Mouse (Mus musculus) hindbrain, embryonic 11.5 days (tissue): ENCODE results near the gene Gm49342. TPM values are rescaled to one million over a fixed set of nuclear protein-coding genes. Genes with fewer than 3 reads are reported as not detected.
A peak's percentile ranks its signal among the peaks of the same experiment; 100 is the strongest.
"Not testable (repeated sequence)": the region's sequence is repeated elsewhere in the genome, so short reads cannot be mapped to it uniquely, and the experiment has no call there.

Experiments used
- ATAC-seq: fragments of 200-750 bp; cut with Nextera tagmentation; 2 replicates; pipeline ENCODE4 v1.8.0; 2017; ENCODE audit warnings: mild to moderate bottlenecking, moderate TSS enrichment, moderate library complexity; ENCODE audit not compliant: low FRiP score
- DNase-seq: peaks from one replicate; pipeline ENCODE4 v3.0.0-alpha.2; 2015; ENCODE audit warnings: low spot score
- H3K27ac ChIP-seq: fragments of 300-500 bp; sonication (generic); 2 replicates; pipeline ENCODE4 v1.5.1; 2014; ENCODE audit warnings: mild to moderate bottlenecking, low read depth, low read length
- H3K27me3 ChIP-seq: fragments of 300-500 bp; sonication (generic); 2 replicates; pipeline ENCODE4 v1.6.1; 2014; ENCODE audit warnings: mild to moderate bottlenecking, low read length, moderate library complexity, mixed read lengths; ENCODE audit not compliant: control insufficient read depth, insufficient read depth
- H3K36me3 ChIP-seq: fragments of 300-500 bp; sonication (generic); 2 replicates; pipeline ENCODE4 v1.6.1; 2014; ENCODE audit warnings: mild to moderate bottlenecking, low read length, moderate library complexity, mixed read lengths; ENCODE audit not compliant: control insufficient read depth, insufficient read depth
- H3K4me1 ChIP-seq: fragments of 300-500 bp; sonication (generic); replicated peaks from 2 replicates; pipeline ENCODE4 v1.6.1; 2014; ENCODE audit warnings: low read length, mixed read lengths; ENCODE audit not compliant: control insufficient read depth, insufficient read depth
- H3K4me2 ChIP-seq: fragments of 300-500 bp; sonication (generic); replicated peaks from 2 replicates; pipeline ENCODE4 v1.6.1; 2014; ENCODE audit warnings: mild to moderate bottlenecking, low read depth, low read length
- H3K4me3 ChIP-seq: fragments of 300-500 bp; sonication (generic); 2 replicates; pipeline ENCODE4 v1.5.1; 2014; ENCODE audit warnings: low read depth, low read length
- H3K9ac ChIP-seq: fragments of 300-500 bp; sonication (generic); 2 replicates; pipeline ENCODE4 v1.6.1; 2014; ENCODE audit warnings: low read depth, low read length
- H3K9me3 ChIP-seq: fragments of 300-500 bp; sonication (generic); 2 replicates; pipeline ENCODE4 v1.6.1; 2016; ENCODE audit warnings: low read length; ENCODE audit not compliant: control insufficient read depth
- WGBS: fragments of 180-500 bp; shearing (Covaris S2); extraction: QIAGEN DNeasy Blood & Tissue Kit; methylation state at CpG from one replicate; pipeline ENCODE4 v1.1.7; 2014; 5-methylcytosine and 5-hydroxymethylcytosine counted together
- polyA plus RNA-seq: library from polyadenylated mRNA; unstranded; fragments of >200 nt; fragmentation: Nextera tagmentation; extraction: Ambion mirVana; gene quantifications from 2 replicates; pipeline ENCODE4 v1.2.1, GENCODE M21; 2014

Gm49342 gene
- polyA plus RNA-seq, 1 experiment from 2014 or later, result not detected

- WGBS, result 36% methylated on average over 3 of the region's 3 CpGs
- H3K4me1 ChIP-seq, H3K9me3 ChIP-seq, H3K36me3 ChIP-seq, H3K9ac ChIP-seq, ATAC-seq, DNase-seq, H3K27ac ChIP-seq, H3K27me3 ChIP-seq: not testable (repeated sequence)
- Histone ChIP-seq H3K4me2 (peak overlapping the region; percentile 54), H3K4me3 (peak overlapping the region; percentile 38; the same call in 1 of the 2 replicates)
Measured at GRCm38 (mm10) chr14:50945526-50945925, 1.2 kb downstream of the Gm49342 start.

- H3K9me3 ChIP-seq, result no peaks in the 10 kb centered on the region
- no peak for ATAC-seq
- H3K27ac ChIP-seq, result no peak overlapping the region
- no peak for DNase-seq
- no peaks in the 10 kb centered on the region for H3K4me1 ChIP-seq
- 0 out of 2 replicates have a peak, but pooled peaks cover 2% of the 10 kb centered on the region for H3K36me3 ChIP-seq
- 92% methylated on average over 10 of the region's 10 CpGs for WGBS
- no peaks in the 10 kb centered on the region for H3K27me3 ChIP-seq
- H3K4me2 ChIP-seq, result no peak overlapping the region
- no peak overlapping the region for H3K9ac ChIP-seq
- H3K4me3 ChIP-seq, result no peak overlapping the region
Measured at GRCm38 (mm10) chr14:50955487-50955886, 11.2 kb downstream of the Gm49342 start.

DNA sequence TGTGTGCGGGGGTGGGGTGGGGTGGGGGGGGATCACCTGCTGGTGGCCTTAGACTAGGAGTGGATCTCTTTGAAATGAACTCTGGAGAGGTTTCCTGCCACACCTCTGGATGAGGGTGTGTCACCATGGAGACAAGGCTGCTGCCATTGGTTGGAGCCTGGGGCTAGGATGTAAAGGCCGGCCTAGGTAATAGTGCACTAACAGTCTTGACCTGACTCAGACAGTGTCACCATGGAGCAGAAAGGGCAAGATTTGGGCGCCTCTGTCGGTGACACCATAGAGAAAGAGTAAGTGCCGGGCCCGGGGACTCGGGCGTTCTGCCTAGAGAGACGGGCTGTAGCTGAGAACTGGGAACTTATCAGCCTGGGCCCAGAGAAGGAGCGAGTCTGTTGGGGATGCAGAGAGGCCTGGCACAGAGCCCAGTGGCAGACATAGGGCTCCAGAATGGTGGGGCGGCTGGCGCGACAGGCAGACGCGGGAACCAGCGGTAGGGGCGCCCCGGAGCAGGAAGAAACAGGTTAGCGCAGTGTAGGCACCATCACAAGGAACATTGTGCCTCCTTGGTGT lies 11.7 kb downstream of the Gm49342 start, which contains the start of gene Pnp2:
TSS of gene Pnp2 (plus strand) at position 51 of the 567 bp plus-strand sequence.
- H3K36me3 ChIP-seq, H3K27me3 ChIP-seq, H3K9ac ChIP-seq, H3K9me3 ChIP-seq, H3K4me1 ChIP-seq, H3K4me3 ChIP-seq, H3K27ac ChIP-seq, H3K4me2 ChIP-seq: not testable (repeated sequence)
- ATAC-seq, result peak; percentile 89
- peak; percentile 32 for DNase-seq
- 9% methylated on average over 18 of the region's 19 CpGs for WGBS

DNA sequence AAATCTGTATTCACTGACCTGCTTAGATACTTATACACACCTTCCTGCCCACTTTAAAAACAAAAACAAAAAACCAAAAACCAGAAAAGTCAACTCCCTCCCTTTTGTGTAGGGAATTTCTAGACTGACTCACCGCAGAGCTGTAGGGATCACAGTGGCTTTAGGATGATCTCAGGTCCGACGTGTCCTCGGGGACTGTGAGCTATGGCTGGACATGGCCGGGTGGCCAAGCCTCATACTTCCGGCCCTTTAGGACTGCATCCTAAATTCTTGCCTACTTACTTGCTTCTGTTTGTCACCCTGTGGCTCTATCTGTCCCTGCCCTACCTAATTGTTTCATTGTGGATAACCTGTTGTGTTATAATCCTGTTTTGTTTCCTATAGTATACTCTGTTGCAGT lies 12.4 kb downstream of the Gm49342 start:
- WGBS, result 82% methylated on average over 6 of the region's 6 CpGs
- not testable (repeated sequence) for H3K27me3 ChIP-seq, H3K9me3 ChIP-seq, H3K4me2 ChIP-seq, ATAC-seq, DNase-seq, H3K27ac ChIP-seq, H3K4me3 ChIP-seq, H3K4me1 ChIP-seq, H3K36me3 ChIP-seq, H3K9ac ChIP-seq

DNA sequence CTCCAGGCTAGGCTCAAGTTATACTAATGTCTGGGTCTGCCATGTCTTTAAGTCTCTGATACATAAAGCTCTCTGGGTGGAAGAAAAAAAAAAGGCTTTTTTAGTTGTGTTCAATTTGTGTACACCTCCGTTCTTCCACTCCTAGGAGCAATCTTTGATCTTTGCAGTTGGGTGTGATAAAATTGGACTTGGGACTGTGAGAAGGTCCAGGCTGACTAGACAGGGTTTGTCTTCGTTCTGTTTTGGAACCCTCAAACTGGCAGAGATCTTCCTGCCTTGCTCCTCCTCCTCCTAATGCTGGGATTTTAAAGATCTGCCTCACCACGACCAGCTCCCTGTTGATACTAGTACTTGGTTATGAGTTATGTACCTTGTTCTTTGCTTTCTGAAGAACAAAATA lies 12.8 kb downstream of the Gm49342 start:
- DNase-seq, H3K4me1 ChIP-seq, H3K27me3 ChIP-seq, H3K36me3 ChIP-seq, H3K9ac ChIP-seq, H3K4me2 ChIP-seq, H3K9me3 ChIP-seq, H3K4me3 ChIP-seq, H3K27ac ChIP-seq, ATAC-seq: not testable (repeated sequence)
- WGBS, result 82% methylated on average over 3 of the region's 3 CpGs

- H3K9ac ChIP-seq, H3K9me3 ChIP-seq, DNase-seq, H3K4me3 ChIP-seq, H3K4me2 ChIP-seq, H3K36me3 ChIP-seq, ATAC-seq, H3K27ac ChIP-seq, H3K27me3 ChIP-seq, H3K4me1 ChIP-seq: not testable (repeated sequence)
- 85% methylated on average over 5 of the region's 5 CpGs for WGBS
Measured at GRCm38 (mm10) chr14:50958289-50958995, 14.1 kb downstream of the Gm49342 start.

- Histone ChIP-seq H3K4me2 (no peak overlapping the region), H3K27me3 (no peaks in the 10 kb centered on the region), H3K9ac (no peak overlapping the region), H3K9me3 (no peaks in the 10 kb centered on the region), H3K4me3 (no peak overlapping the region), H3K36me3 (no peaks in the 10 kb centered on the region), H3K27ac (no peak overlapping the region), H3K4me1 (no peaks in the 10 kb centered on the region)
- WGBS, result 77% methylated on average over 5 of the region's 5 CpGs
- no peak for DNase-seq
- no peak for ATAC-seq
Measured at GRCm38 (mm10) chr14:50968216-50968980, 24.1 kb downstream of the Gm49342 start.

DNA sequence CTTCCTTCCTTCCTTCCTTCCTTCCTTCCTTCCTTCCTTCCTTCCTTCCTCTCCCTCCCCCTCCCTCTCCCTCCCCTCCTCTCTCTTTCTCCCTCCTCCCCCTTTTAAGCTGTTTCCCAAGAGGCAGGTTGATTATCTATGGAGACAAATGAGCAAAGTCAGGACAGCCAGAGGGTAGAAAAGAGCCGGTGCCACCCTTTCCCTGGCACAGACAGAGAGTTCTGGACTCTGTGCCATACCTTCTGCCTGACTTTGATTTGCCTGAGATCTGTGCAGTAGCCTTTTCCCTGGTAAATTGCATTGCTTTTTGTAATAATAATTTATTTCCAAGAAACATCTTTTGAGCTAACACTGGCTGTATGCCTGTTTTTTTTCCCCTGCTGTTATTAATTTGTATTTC lies 24.7 kb downstream of the Gm49342 start:
- H3K27ac ChIP-seq, result no peak overlapping the region
- H3K4me2 ChIP-seq, result no peak overlapping the region
- H3K36me3 ChIP-seq, result no peaks in the 10 kb centered on the region
- 14% methylated on average over 1 of the region's 1 CpGs for WGBS
- H3K9me3 ChIP-seq, result no peaks in the 10 kb centered on the region
- H3K4me1 ChIP-seq, result no peaks in the 10 kb centered on the region
- ATAC-seq, result no peak
- no peak for DNase-seq
- H3K4me3 ChIP-seq, result no peak overlapping the region
- H3K9ac ChIP-seq, result no peak overlapping the region
- H3K27me3 ChIP-seq, result no peaks in the 10 kb centered on the region
